Mouse (Mus musculus) megakaryocyte, embryonic 14.5 days (primary cell): ENCODE results near the gene Osm. TPM values are rescaled to one million over a fixed set of nuclear protein-coding genes. Genes with fewer than 3 reads are reported as not detected.

Experiments used
- H3K27me3 ChIP-seq: replicated peaks from 2 replicates; pipeline ENCODE3; 2012; ENCODE audit warnings: inconsistent platforms
- H3K36me3 ChIP-seq: replicated peaks from 2 replicates; pipeline ENCODE3; 2012; ENCODE audit warnings: low read length, inconsistent platforms, mixed read lengths
- H3K4me1 ChIP-seq: 2 replicates; pipeline ENCODE4 v1.6.1; 2012; ENCODE audit warnings: inconsistent platforms
- H3K4me3 ChIP-seq: replicated peaks from 2 replicates; pipeline ENCODE3; 2012; ENCODE audit warnings: moderate library complexity, mild to moderate bottlenecking, inconsistent platforms
- H3K9me3 ChIP-seq: 2 replicates; pipeline ENCODE4 v1.6.1; 2012; ENCODE audit warnings: inconsistent platforms
- FLI1 ChIP-seq: IDR thresholded peaks from 2 replicates; pipeline ENCODE4 v1.6.1; 2012; ENCODE audit warnings: low read length, inconsistent platforms, mixed read lengths
- GATA1 ChIP-seq: IDR thresholded peaks from 3 replicates; pipeline ENCODE4 v1.6.1; 2012; ENCODE audit warnings: mixed read lengths, low read length, inconsistent platforms, borderline replicate concordance
- polyA plus RNA-seq: library from polyadenylated mRNA; stranded (reverse); fragments of >175 nt; gene quantifications from 2 replicates; pipeline ENCODE4 v1.2.3, GENCODE M21; 2012; ENCODE audit warnings: low replicate concordance; ENCODE audit not compliant: insufficient read depth

Osm gene
- polyA plus RNA-seq, 1 experiment, result 6.5 TPM

DNA sequence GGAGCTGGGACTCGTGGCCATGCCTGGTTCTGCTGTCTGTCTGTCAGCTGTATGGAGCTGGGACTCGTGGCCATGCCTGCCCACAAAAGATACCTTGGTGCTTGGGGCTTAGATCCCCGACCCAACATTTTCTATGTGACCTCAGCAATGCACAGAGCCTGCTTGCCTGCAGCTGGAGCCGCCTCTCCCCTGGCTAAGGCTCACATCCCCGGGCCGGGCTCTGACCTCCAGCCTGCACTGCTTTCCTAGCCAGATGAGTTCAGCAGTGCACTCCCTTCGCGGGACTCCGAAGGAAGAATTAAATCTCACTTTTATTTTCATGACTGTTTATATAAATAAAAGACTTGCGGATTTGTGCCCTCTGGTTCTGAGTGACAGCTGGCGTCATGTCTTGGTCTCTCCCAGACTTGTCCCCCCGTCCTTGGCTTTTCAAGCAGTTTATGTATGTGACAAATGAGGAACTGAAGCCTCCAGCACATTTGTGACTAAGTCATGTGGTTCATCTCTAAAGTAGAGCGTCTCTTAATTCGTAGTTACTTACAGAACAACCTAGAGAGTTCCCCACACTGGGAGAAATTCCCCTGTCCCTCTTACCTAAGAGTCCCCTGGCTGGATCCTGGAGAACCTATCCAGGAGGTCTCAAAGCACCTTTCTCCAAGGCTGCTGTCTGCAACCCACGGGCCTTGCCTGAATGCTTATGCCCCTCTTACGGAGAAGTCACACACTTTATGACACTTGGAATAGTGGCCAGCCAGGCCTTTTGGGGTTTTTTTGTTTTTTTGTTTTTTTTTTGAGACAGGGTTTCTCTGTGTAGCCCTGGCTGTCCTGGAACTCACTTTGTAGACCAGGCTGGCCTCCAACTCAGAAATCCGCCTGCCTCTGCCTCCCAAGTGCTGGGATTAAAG, 13.9 kb upstream of the Osm start:
- H3K9me3 ChIP-seq, result peaks cover 5% of the 10 kb centered on the region; the same call in 1 of the 2 replicates
- peaks cover 69% of the 10 kb centered on the region for H3K27me3 ChIP-seq
- no peaks in the 10 kb centered on the region for H3K36me3 ChIP-seq
- TF ChIP-seq FLI1, result no peak
- no peak for TF ChIP-seq GATA1
- H3K4me1 ChIP-seq, result peaks cover 44% of the 10 kb centered on the region
- no peak overlapping the region for H3K4me3 ChIP-seq

DNA sequence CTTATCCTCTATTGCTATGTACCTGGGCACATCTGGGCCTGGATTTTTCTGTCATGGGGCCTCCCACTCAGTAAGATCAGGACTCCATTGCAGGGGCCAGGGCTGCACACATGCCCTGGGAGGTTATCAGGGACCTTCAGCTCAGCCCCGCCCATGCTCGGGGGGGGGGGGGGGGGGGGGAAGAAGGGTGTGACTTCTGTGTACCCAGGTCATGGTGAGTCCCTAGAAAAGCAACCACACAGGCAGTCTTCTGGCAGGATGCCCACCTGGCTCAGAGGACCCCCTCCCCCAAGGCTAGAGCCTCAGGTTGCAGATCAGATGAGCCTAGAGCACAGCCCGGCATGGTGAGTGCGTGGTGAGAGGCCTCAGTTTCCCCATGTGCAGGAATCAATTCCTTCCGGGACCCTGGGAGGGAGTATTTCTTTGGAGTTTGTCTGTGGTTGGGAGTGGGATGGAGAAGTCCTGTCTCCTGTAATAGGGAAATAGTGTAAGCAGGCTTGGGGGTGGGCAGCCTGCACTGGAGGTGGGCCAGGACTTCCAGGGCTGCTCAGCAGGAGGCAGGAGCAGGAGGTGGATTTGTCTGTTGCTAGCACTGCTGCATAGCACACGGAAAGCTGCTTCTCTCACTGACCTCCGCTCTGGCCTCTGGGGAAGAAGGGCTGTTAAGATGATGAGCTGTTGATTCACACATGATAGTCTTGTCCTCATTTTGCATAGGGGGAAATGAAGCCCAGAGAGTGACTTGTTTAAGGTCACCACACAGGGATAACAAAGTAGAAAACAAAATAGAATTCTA, 12.6 kb upstream of the Osm start:
- peaks cover 36% of the 10 kb centered on the region for H3K4me1 ChIP-seq
- peaks cover 64% of the 10 kb centered on the region for H3K27me3 ChIP-seq
- peak overlapping the region; percentile 62 for H3K4me3 ChIP-seq
- no peaks in the 10 kb centered on the region for H3K9me3 ChIP-seq
- no peaks in the 10 kb centered on the region for H3K36me3 ChIP-seq
- TF ChIP-seq GATA1 (no peak), FLI1 (no peak)

DNA sequence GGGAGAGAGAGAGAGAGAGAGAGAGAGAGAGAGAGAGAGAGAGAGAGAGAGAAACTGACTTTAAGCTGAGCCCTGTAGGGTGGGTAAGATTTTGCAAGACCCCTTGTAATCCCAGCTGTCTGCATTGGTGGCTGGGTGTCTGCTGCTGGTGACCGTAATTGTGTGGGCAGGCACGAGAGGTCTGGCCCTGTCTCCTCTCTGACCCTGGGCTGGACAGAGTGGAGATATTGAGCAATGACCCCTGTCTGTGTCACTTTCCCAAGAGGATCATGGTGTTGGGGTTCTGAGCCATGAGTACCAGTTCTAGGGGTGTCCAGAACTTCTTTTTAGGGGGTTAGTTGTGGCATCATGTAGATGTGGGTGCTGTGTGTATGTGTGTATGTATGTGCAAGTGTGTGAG, 12.0 kb upstream of the Osm start:
- H3K4me3 ChIP-seq, result peak overlapping the region; percentile 23
- peaks cover 37% of the 10 kb centered on the region for H3K4me1 ChIP-seq
- H3K36me3 ChIP-seq, result no peaks in the 10 kb centered on the region
- H3K27me3 ChIP-seq, result peaks cover 61% of the 10 kb centered on the region
- H3K9me3 ChIP-seq, result no peaks in the 10 kb centered on the region
- TF ChIP-seq GATA1 (no peak), FLI1 (no peak)

DNA sequence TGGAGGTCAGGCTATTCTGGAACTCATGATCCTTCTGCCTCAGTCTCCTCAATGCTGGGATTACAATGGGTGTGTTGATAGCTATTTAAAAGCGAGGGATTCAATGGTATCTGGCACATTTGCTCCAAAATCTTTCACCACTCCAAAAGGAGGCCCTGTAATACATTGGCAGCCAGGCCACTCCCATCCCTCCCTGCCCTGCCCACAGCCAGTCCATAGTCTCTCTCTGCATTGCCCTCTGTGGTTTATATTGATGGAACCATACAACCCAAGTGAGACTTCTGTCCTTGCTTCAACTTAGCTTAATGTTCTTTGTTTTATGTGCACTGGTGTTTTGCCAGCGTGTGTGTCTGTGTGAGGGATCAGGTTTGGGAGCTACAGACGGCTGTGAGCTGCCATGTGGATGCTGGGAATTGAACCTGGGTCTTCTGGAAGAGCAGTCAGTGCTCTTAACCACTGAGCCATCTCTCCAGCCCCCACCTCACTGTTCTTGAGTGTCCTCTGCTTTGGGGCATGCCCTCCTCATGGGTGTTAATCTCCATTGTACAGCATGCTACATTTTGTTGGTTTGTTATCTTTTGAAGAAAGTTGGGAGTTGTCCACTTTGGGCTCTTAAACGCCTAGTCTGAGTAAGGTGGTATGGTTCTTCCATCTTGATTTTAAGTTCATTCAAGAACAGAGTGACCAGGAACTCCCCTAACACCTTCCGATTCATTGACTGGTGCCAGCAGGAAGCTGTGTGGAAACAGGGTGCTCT, 9.5 kb upstream of the Osm start:
- Histone ChIP-seq H3K27me3 (peaks cover 60% of the 10 kb centered on the region), H3K4me3 (no peak overlapping the region), H3K9me3 (no peaks in the 10 kb centered on the region), H3K4me1 (peaks cover 45% of the 10 kb centered on the region), H3K36me3 (no peaks in the 10 kb centered on the region)
- TF ChIP-seq FLI1 (no peak), GATA1 (no peak)

DNA sequence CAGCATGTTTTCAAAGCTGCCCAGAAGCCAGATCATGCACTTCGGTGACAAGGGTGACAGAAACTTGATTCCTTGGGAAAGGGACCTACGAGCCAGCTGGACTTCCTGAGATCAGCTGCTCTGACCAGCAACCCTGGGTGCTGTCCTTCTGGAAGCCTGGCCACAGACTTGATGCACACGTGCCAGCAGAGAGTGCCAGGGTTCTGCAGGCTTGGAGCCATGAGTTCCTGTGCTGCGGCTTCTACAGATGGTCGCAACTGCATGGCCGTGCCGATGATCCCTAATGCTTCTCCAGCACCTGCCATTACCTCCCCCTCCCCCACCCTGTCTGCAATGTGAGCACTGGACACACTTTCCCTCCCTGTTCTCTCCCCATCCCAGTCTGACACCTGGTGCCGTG, 7.8 kb upstream of the Osm start:
- Histone ChIP-seq H3K4me1 (peaks cover 60% of the 10 kb centered on the region), H3K9me3 (no peaks in the 10 kb centered on the region), H3K36me3 (no peaks in the 10 kb centered on the region), H3K4me3 (peak overlapping the region; percentile 9), H3K27me3 (peaks cover 52% of the 10 kb centered on the region)
- no peak for TF ChIP-seq GATA1
- no peak for TF ChIP-seq FLI1

DNA sequence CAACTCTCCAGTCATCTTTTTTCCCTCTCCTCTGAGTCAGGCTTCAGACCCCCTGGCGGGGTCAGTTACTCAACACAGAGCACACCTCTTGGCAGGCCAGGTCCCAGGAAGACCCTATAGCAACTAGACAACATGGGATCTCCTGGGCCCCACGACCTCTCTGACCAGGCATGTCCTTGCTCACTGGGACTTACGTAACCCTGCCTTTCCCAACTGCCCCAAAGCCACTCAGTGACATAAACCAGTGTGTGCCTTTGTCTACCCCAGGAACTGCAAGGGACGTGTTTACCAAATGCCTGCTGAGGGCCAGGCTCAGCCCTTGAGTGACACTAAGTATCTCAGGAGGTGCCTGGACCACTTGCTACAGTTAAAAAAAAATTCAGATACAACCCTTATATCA, 6.4 kb upstream of the Osm start:
- Histone ChIP-seq H3K27me3 (peaks cover 45% of the 10 kb centered on the region), H3K36me3 (no peaks in the 10 kb centered on the region), H3K4me1 (peaks cover 65% of the 10 kb centered on the region), H3K9me3 (no peaks in the 10 kb centered on the region), H3K4me3 (no peak overlapping the region)
- TF ChIP-seq FLI1 (no peak), GATA1 (no peak)

DNA sequence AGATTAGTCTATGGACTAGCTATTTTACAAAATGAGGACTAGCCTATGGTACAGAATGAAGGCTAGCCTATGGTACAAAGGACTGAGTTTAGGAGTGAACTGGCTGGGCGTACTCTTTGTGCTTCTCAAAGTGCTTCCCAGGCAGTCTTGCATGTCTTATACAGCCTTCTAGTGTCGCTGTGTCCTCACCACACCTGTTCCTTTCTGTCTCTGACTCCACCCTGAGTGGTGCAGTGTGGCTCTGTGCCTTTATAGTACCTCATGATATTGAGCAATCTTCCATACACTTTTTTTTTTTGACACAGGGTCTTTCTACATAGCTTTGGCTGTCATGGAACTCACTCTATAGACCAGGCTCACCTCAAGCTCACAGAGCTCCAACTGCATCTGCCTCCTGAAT, 4.8 kb upstream of the Osm start:
- Histone ChIP-seq H3K36me3 (no peaks in the 10 kb centered on the region), H3K4me1 (peaks cover 80% of the 10 kb centered on the region)

DNA sequence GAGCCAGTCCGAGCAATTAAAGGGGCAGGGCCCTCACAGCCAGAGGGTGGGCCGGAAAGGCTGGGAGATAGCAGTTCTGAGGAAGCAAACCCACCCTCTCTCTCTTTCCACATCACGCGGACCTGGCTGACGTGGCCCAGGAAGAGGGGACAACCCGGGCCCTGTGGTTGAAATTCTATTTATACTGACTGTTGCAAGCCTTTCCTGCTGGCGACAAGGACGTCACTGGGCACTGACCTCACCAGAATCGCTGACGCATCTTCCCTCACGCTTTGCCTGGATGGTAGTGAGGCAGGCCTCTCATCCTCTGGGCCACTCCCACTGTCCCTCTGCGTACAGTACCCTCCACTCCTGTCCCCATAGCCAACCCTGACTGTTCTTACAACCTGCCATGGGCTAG, 3.6 kb upstream of the Osm start:
- Histone ChIP-seq H3K4me3 (peak overlapping the region; percentile 77), H3K9me3 (no peaks in the 10 kb centered on the region), H3K4me1 (peaks cover 88% of the 10 kb centered on the region), H3K27me3 (peaks cover 56% of the 10 kb centered on the region), H3K36me3 (no peaks in the 10 kb centered on the region)
- no peak for TF ChIP-seq FLI1
- TF ChIP-seq GATA1, result no peak

More for the DNA sequence above, 4.8 kb upstream of the Osm start:
- Histone ChIP-seq H3K27me3 (peaks cover 48% of the 10 kb centered on the region), H3K4me3 (no peak overlapping the region), H3K9me3 (no peaks in the 10 kb centered on the region)
- TF ChIP-seq GATA1 (no peak), FLI1 (no peak)

DNA sequence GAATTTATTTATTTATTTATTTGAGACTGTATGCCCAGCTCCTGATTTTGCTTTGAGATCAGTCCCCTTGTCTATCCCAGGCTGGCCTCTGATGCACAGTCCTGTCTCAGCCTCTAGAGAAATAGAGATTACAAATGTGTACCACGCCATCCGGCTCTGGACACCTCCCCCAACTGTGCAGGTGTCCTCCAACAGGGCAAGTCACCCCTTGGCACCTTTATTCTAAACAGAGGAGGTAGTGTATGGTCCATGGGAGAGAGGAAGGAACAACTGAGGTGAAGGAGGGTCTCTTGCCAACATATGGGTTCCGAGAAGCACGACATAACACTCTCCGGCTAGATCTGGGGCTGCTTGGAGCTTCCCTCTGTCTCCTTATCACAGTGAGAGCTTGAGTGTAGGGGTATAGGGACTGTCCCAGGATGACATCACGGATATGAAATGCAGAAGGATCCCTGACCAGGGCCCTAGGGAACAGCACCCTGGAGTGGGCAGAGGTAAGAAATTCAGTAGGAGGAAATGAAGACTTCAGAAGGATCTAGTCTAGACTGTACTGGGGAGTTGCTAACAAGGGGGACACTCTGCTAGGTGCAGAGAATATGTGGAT, 1.1 kb upstream of the Osm start:
- H3K4me1 ChIP-seq, result peaks cover 78% of the 10 kb centered on the region
- H3K9me3 ChIP-seq, result peaks cover 11% of the 10 kb centered on the region
- peak overlapping the region; percentile 53 for H3K4me3 ChIP-seq
- peaks cover 13% of the 10 kb centered on the region for H3K36me3 ChIP-seq
- H3K27me3 ChIP-seq, result peaks cover 55% of the 10 kb centered on the region
- TF ChIP-seq FLI1, result no peak
- TF ChIP-seq GATA1, result no peak
